Mouse (Mus musculus) lung, adult 10 weeks (tissue): ENCODE measurements around the gene Duxbl3. TPM values are rescaled to one million over a fixed set of nuclear protein-coding genes. Genes with fewer than 3 reads are reported as not detected.

Source experiments
- polyA plus RNA-seq: library from polyadenylated mRNA; stranded (reverse); fragments of 350-450 nt; fragmentation: Illumina TruSeq; extraction: RNeasy Lipid Tissue Mini Kit (QIAGEN cat#74804); gene quantifications from one replicate; pipeline ENCODE4 v1.2.3, GENCODE M21; 2014; ENCODE audit warnings: low read depth, low replicate concordance; ENCODE audit not compliant: insufficient read depth

Duxbl3 gene
- polyA plus RNA-seq, result not detected

GRCm38 (mm10) chr14:26257756-26258617 lies at the start of gene Duxbl3:
TSS of gene Duxbl3 (plus strand) at chr14:26257962.

Other genes with a start within 250 kb of the Duxbl3 start
- gene Gm9780, start 215.3 kb upstream of the Duxbl3 start, polyA plus RNA-seq, result 456 TPM
- gene Tmem254c, start 190.6 kb upstream of the Duxbl3 start, polyA plus RNA-seq, result 45.6 TPM
- gene Cphx2, start 176.4 kb upstream of the Duxbl3 start, polyA plus RNA-seq, result not detected
- not detected for gene Cphx3, start 175.7 kb upstream of the Duxbl3 start, polyA plus RNA-seq
- 0.59 TPM for gene Duxbl2, start 139.6 kb upstream of the Duxbl3 start, polyA plus RNA-seq
- 401 TPM for gene Plac9b, start 75.5 kb upstream of the Duxbl3 start, polyA plus RNA-seq
- 53.5 TPM for gene Tmem254b, start 50.9 kb upstream of the Duxbl3 start, polyA plus RNA-seq